Mouse (Mus musculus) spleen, postnatal 36 days (tissue): ENCODE measurements at regions not wholly inside any gene's neighbourhood (a gene's known extent, or its start where the extent isn't known, plus 50 kb on each side); places are given as distances from the start of the nearest gene placed in this dataset.

Source experiments
- DNase-seq, 2 experiments: peaks; one replicate each; pipeline ENCODE4 v3.0.0; 2022; ENCODE audit warnings: low spot score in 2 of 2, mixed read lengths in 1 of 2

DNA sequence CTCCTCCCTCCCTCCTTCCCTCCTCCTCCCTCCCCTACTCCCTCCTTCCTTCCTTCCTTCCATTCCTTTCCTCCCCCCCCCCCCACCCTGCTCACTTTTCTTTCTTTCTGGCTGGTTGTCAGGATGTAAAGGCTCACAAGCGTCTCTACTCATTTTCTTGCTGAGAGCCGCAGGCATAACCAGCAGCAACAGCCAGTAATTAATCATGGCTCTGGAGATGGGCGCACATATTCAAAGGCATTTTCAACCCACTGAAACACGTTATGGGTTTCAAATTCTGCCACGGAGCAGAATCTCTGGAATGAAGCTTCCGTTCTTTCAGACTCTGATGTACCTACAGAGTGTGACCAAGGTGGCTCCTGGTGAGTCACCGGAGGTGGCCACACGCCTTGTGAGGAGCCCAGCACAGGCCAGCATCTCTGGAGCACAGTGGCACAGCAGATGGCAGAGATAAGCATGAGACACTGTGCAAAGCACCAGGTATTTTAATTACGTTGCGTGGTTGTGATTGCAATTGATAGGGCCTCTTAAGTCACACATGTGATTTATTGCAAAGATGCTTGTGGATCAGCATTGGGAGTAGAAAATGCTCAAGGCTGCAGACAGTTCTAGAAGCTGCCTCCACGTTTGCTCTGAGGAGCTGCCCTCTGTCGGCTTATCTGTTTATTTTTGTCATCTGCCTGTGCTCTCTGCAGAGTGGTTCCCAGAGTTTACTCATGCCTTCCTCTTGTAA is 236.0 kb downstream of the Mtx2 start:
- DNase-seq, result no peak

DNA sequence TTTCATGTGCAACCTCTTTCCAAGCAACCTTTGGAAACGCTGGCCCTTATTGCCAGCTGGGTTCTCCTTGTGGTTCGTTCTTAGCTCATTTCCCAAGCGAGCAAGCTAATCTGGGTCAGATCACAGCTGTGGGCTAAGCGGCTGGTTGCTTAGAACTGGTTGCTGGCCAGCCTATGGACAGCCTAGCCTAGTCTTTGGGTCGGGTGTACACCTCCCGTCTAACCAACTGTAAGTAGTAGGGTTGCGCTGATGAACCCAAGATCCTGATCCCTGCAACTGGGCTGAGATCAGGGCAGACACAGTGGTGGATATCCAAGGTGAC is 236.5 kb downstream of the Mtx2 start:
- DNase-seq, result no peak

DNA sequence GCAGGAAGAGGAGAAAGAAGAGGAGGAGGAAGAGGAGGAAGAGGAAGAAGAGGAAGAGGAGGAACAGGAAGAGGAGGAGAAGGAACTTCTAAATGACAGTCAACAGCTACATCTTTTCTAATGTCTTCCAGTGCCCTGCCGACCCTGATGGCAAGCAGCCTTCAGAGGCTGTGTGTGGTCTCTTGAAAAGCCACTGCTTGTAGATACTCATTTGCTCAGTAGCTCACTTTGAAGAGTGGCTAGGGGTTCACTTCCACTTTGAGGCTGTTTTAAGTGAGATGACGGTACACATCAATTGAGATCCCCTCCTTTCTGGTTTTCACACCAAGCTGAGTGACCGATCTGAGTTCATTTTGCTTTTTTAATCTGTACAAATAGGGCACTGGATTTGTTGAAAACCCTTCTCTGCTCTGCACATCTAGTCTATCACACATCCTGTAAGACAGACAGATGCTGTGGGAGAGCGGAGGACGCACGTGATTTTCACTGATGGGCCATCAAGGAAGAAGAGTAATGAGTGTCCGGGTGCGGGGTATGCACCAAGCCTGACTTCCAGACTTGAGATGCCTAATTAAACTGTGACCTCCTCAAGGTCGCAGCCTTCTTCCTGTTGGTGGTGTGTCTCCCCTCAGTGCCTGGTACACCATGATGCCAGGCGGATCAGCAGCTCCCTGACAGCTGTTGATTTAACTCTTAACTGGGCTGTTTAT is 239.0 kb downstream of the Mtx2 start:
- DNase-seq, result no peak

DNA sequence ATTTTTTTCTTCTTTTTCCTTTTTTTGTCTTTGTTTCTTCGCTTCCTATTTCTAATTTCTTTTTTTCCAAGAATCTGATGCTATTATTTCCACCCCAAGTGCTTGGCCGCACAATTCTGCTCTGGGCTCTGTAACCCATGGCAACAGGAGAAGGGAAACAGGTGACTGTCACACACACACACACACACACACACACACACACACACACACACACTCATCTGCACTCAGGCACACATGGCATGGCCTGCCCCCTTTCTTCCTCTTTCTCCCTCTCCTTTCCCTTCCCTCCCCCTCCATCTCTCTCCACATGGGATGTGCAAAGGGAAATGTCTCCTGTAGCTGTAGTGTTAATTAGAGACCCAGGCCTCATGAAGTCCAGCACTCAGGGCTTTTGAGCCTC is 239.7 kb downstream of the Mtx2 start:
- DNase-seq, result no peak

DNA sequence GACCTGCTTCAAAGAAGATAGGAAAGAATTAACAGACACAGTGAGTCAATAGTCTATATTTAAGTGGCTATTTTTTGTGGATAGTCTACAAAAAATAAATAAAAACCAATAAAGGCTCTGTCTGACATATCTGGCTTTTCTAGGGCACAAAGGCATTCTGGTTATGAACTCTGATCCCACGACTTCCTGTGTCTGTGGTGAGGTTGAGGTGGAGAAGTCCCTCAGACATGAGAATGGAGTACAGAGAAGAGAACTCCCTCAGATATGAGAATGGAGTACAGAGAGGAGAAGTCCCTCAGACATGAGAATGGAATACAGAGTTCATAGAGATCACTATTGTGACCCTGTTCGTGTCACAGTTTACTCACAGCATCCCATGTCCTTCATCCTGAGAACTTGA is 243.7 kb downstream of the Mtx2 start:
- DNase-seq, result no peak

DNA sequence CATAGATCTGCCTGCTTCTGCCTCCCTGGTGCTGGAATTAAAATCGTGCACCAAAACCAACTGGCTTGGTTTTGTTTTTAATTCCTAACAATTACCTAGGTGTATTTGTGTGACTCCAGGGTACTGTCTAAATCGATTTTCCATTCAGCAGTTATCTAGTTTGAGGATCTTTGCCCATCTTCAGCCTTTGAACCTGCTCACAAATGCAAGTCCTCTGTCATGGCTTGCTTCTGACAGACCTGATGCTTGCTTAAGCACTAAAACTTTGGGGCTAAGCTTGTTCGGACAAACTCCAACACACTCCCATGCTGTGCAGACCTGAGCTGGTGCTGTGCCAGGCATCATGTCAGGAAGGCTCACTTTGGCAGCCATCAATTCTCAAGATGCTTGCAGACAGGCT is 246.4 kb downstream of the Mtx2 start:
- DNase-seq, result no peak

DNA sequence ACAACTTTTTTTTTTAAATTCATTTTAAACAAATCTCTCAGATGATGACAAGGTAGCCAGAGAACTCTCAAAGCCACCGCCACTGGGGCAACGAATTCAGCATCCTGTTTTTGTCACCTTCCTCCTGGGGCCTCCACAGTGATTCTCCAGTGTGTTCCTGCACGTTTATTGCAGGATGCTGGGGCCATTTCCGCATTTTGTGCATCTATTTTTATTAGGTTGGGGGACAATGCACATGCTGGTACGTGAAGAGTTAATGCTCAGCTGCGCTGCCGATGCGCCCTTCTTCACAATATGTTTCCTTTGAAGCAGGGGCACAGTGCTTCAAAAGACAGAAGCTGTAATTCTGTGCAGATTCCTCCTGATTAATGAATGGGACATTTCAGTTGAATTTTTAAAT is 246.9 kb downstream of the Mtx2 start:
- no peak for DNase-seq

DNA sequence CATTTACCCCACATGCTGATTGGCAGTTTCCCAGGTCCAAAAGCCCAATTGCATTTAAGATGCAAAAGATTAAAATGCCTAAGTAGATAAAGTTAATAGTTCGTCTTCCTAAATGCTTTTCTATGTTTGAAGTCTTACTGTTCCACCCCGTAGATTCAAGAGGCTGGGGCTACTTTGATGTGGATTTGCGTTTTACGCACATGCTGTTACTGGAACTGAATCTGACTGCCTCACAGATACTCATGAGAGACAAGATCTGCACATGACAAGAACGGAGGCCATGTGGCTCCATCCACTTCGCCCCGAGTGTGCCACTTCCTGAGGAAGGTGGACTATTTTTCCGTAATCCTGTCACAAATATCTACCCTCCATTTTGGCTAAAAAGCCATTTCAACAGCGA is 247.6 kb downstream of the Mtx2 start:
- DNase-seq, result peak; percentile 35 to 37

DNA sequence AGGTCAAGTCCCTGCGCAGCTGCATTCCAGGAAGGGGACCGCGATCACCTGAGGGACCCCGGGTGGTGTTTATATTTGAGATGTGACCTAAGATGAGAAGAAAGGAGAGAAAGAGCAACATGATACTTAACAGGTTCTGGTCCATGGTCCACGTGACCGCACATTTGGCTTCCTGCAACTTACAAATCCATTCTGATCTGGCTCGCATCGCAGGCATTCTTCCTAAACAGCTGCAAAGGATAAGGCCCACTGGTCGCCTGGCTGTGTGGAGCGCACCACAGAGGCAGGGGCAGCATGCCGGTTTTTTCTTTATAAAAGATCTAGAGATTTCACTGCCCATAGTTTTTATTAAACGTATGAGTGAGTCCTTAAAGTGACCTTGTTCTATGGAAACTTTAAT is 261.6 kb downstream of the Mtx2 start:
- no peak for DNase-seq

DNA sequence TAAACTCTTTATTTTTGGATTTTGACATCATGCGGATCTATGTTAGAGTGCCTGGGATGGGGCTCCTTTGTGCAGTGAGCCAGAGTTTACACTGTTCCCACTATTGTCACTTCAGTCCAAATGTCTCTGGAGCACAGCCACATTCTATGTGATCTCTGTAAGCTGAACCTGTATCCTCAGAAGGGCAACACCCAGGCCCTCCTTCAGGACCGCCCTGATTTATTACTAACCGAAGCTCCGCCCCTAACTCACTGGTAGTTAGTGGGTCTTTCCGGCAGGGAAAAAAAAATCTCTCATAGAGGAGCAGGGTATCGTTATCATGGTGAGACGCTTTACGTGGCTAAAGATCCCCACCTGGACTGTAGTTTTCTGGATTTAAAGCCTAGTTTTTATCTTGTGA is 263.6 kb downstream of the Mtx2 start:
- no peak for DNase-seq

DNA sequence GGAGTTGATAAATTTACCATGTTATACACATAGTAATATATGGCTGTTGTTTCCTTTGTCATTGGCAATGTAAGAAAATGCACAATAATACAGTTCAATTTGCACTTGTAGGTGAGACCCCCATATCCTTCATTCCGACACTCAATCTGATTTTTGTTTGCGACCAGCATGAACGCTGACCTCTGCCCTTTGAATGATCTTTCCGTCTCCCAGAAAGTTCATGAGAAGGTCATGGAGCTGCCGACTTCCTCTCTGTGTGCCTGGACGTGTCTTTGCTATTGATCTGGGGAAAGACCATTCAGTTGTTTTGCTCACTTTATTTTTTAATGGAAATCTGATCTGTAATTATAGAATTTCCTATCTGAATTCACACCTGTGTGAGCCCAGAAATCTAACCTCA is 264.0 kb downstream of the Mtx2 start:
- no peak for DNase-seq

DNA sequence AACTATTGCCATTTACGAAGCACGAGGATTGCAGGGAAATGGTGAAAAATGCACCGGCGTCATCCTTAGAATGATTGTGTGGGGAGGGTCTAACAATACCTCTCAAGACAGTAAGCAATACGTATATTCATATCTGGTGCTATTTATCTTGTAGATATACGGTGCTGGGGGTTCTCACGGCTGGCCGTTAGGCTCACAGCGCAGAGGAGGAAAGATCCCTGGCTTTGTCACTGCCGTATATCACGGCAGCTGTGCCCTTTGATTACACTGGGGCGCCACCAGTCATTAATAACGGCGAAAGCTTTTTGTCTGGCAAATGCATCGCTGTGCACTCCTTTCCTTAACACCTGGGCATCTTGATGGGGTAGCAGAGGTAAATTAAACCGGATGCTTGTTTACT is 264.8 kb downstream of the Mtx2 start:
- DNase-seq, result no peak

DNA sequence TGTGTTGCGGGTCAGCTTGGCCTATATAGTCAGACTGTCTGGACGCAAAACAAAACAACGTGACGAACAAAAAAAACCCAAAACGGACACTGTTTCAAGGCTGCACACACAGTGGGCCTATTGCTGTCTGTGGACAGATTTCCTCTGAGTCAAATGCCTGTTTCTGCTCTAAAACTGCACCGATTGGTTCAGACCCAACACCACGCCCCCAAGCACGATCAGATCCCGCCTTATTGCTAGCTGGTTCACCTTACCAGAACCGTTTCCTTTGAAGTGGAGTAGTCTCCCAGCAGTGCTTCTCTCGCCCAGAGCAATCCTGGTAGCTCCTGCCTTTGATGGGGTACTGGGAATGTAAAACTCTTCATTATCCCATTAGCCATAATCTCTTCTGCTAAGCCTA is 275.9 kb downstream of the Mtx2 start:
- no peak for DNase-seq

DNA sequence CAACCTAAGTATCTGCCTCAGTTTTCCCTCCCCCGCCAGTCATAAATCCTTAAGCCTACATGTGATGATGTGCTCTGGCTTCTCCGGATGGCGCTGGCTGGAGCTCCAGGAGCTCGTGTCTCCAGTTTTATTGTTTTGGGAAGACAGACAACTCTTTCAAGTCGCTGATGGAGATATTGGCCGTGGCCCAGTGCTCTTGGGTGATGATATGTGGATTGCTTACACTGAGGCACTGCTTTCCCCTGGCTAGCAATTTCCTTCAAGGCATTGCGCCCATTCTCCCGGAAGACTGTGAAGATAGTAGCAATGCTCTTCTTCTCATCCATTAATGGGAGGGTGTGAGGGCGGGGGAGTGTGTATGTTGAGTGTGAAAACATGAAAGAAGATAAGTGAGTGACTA is 287.1 kb downstream of the Mtx2 start:
- DNase-seq, result no peak

DNA sequence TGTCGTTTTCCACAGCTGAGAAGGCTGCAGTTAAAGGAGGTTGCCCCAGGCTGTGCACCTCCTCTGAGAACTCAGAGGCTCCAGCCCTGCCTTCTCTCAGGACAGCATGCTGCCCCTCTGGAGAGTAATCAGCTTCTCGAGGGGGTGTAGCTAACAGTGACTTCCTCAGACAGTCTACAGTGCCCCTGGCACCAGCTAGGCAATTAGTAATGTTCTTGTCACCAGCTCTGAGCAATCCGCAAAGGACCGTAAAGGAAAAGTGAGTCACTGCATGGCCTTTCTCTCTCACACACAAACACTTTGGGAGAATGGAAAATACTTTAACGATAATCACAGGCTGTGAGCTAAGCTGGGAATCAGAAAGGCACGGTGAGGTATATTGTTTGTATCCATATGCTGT is 288.8 kb downstream of the Mtx2 start:
- DNase-seq, result no peak

DNA sequence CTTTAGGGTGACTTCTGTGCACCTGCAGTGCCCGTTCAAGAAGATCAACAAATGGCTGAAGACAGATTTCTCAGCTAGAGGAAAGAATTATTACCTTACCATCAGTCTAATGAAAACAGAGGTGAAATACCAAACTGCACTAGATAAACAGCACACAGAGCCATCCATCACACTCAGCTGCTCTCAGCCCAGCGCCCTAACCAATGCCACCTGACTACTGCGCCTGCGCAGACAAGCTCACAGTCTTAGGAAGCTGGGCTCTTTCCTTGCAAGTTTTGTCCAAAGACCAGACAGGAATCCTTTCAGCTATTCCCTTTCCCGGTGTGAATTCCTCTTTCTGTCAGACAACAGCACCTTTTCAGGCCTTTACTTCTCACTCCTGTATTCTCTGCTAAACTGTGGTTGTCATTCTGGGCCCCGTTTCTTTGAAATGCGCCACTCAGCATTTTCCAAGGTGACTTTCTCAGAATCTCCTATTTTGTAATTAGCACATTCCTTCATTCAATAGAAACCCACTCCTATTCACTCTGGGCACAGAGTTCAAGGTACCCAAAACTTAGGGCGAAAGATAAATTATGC is 292.8 kb downstream of the Mtx2 start:
- DNase-seq, result no peak

DNA sequence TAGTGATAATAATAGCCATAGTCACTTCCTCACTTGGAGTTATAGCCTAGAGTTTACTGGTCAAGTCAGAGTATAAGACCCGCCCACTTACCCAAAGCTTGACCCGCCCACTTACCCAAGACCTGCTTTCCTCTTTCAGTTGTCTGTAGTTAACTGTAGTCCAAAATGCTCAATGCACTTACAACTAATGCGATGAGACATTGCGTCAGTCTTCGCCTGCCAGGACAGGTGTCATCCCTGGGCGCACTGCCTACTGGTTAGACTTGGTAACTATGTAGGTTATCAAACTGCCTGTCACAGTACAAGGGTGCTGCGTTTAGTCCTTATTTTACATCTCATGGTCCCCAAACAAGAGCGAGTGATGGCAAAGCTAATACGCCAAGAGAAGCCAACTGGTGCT is 294.0 kb downstream of the Mtx2 start:
- no peak for DNase-seq

DNA sequence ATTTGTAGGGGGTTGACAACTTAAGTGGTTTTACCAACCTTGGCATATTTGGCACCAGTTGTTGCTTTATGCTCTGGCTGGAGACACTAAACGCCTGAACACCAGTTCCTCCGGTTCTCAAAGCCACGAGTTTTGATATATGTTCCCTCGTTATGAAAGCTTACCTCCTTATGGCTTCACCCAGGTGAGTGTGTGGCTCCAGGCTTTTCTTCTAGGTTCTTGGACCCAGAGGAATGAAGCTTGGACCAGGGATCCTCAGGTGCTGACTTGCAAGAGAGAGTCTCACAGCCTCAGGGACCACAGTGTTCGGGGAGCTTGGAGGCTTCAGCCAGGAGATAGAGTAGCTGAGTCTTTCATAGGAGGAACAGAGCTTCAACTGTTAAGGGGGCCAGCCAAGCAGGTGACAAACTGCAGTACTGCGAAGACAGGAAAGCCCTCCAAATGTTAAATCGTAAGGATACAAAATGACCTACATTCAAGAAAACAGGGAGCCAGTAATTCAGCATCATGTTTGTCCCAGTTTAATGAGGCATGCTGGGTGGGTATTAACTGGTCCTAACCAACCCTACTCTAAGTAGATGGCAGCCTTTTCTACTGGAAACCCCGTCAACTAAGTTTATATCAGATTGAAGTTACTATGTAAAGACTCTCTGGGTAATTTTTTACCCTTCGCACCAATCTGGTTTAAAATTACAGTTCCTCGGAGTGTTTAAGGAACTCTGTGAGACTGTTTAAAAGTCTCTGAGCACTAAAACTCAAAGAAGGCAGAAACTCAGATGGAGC is 307.9 kb downstream of the Mtx2 start:
- DNase-seq, result no peak

DNA sequence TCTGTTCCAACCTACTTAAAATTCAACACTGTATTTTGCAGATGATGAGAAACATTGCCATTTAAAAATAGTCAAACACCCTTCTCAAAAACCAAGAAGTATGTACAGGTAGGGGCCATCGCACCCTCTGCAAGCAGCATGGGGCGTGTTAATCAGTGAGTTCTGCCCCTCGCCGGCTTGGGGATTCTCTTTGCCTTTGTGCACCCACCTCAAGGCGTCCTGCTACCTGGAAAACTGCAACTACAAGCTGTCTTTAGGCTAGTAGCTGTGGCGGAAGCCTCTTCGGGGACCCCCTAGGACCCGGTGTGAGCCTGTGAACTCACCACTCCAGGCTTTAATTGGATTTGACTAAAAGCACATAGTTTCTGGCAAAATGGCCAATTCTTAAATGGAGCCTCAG is 311.0 kb downstream of the Mtx2 start:
- no peak for DNase-seq

DNA sequence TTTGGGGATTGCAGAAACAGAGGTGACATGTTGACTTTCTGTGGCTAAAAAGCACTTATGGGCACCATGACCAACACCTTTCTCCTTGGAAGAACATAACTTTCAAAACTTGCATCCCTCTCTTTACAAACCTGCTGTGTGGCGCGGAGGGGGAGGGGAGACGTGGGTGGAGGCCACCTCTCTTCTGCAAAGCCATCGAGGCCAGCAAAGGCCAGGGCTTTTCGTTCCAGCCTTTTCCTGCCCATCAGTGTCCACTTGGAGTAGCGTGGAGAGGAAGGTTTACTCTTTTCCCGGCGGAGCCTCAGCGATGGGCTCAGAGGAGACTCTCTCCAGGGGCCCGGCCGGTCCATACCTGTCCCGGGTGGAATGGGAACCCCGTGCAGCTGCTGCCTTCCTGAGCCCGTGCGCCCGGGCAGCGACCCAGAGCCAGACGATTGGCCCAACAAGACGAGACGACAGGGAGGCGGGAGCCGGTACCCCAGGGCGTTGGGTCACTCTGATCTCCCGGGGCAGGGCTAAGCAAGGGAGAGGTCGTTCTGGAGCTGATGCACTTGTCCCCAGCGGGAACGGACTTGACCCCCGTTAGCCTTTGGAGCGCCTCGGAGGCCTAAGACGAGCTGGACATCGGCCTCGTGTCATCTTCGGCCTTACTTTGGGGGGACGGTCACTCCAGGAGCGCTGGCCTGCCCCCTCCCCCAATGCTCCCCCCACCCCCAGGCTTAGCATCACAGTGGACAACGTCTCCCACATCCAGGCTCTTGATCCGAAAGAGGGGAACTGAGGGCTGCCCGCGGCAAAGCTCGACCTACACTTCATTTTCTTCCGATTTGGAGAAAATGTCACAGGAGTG is 311.8 kb downstream of the Mtx2 start:
- no peak for DNase-seq

DNA sequence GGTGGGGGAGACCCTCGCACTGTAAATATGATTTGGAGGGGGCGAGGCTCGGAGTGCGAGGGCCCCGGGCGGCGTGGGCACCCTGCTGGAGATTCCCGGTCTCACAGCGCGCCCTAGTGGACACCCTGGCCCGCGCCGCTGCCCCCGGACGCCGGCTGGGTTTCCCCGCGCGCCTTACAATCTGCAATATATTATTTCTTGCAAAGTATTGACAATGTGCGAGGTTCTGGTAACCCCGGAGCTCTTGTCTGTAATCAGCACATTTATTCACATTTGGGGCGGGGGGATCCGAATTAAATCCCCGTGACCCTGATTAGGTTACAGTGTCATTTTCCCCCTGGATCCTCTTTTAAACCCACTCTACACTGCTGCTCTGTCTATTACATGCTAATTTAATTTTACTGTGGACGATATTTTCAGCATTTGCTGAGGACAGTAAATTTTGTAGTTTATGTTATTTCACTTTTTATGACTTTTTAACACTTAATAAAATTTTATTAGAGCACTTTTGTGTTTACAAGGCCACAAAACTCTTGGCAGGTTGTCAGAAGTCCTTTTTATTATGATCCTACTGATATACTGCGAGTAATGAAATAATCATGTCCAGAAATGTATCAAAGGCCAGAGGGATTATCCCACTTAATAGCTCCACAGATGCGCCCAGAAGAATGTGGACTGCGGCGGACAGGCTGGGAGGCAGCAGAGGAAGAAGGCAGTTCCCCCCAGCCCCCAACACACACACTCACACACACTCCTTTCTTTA is 312.6 kb downstream of the Mtx2 start:
- DNase-seq, result no peak
